Mouse (Mus musculus) natural killer cell, adult 2 months (primary cell): ENCODE data around the gene Abr.
A peak's percentile ranks its signal among the peaks of the same experiment; 100 is the strongest.

Source experiments
- DNase-seq, 2 experiments: peaks; one replicate each; pipeline ENCODE4 v3.0.0; 2022; ENCODE audit warnings: low spot score in 2 of 2

The Abr gene

GRCm38 (mm10) chr11:76569436-76569835 is 52.7 kb downstream of the Abr start:
- DNase-seq, result no peak

- DNase-seq, result no peak
Observed at GRCm38 (mm10) chr11:76566081-76566480, 56.0 kb downstream of the Abr start.

GRCm38 (mm10) chr11:76562584-76562983 is 59.5 kb downstream of the Abr start:
- DNase-seq, result no peak

- DNase-seq, result no peak
Observed at GRCm38 (mm10) chr11:76562165-76562564, 59.9 kb downstream of the Abr start.

- no peak for DNase-seq
Observed at GRCm38 (mm10) chr11:76557837-76558236, 64.3 kb downstream of the Abr start.

GRCm38 (mm10) chr11:76548153-76548721 is 73.9 kb downstream of the Abr start:
- no peak for DNase-seq

- DNase-seq, result no peak
Observed at GRCm38 (mm10) chr11:76547420-76547819, 74.7 kb downstream of the Abr start.

GRCm38 (mm10) chr11:76546431-76546830 is 75.7 kb downstream of the Abr start:
- DNase-seq, result no peak

- DNase-seq, result no peak
Observed at GRCm38 (mm10) chr11:76543300-76543699, 78.8 kb downstream of the Abr start.

- peak; percentile 20 to 47 for DNase-seq
Observed at GRCm38 (mm10) chr11:76540973-76541372, 81.1 kb downstream of the Abr start.

- DNase-seq, result no peak
Observed at GRCm38 (mm10) chr11:76537401-76537800, 84.7 kb downstream of the Abr start.

- peak in 1 of 2 experiments; percentile 22 for DNase-seq
Observed at GRCm38 (mm10) chr11:76536576-76537354, 85.3 kb downstream of the Abr start.

- no peak for DNase-seq
Observed at GRCm38 (mm10) chr11:76532001-76532400, 90.1 kb downstream of the Abr start.

GRCm38 (mm10) chr11:76530966-76531678 is 91.0 kb downstream of the Abr start:
- DNase-seq, result no peak

- no peak for DNase-seq
Observed at GRCm38 (mm10) chr11:76530168-76530935, 91.8 kb downstream of the Abr start.

- no peak for DNase-seq
Observed at GRCm38 (mm10) chr11:76529352-76530141, 92.6 kb downstream of the Abr start.

- DNase-seq, result no peak
Observed at GRCm38 (mm10) chr11:76525646-76526351, 96.3 kb downstream of the Abr start.

- DNase-seq, result peak; percentile 50 to 54
Observed at GRCm38 (mm10) chr11:76524947-76525346, 97.2 kb downstream of the Abr start.

GRCm38 (mm10) chr11:76523356-76523755 is 98.8 kb downstream of the Abr start:
- DNase-seq, result no peak

- DNase-seq, result no peak
Observed at GRCm38 (mm10) chr11:76520889-76521288, 101.2 kb downstream of the Abr start.

- no peak for DNase-seq
Observed at GRCm38 (mm10) chr11:76518613-76519012, 103.5 kb downstream of the Abr start.
